Comparison of ENCODE assay signal across 15 mouse cellular contexts in the genomic region with DNA sequence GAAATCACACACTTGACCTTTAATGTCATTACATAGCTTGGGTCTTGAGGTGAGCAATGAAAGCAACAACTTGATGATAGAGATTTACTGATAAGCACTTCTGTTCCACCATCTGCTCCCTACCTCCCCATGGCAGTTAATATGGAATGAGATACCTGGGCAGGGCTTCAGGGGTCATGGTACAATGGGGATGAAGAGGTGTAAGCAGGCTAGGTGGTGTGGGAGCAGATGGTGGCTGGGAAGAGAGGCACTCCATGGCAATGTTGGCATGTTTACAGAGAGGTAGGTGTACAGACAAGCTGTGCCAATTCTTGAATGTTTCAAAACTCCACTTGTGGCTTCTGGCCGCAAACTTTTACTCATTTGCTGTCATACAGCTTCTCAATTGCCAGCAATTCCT.
DNase-seq lines count a peak whose midpoint lies in the region.
"Had no signal": no experiment of that assay in that cellular context is flagged by ENCODE, and none has a peak within 500 bp of the region (broad histone marks: within the 10 kb centered on the region; RNA-seq: fewer than 3 reads in every experiment).

No protein-coding gene starts in this region.

- peak; percentile 14 for DNase-seq in cerebellum, adult 11 months
- DNase-seq in cerebellum, adult 18-20 months: peak; percentile 23 to 52
- peak; percentile 63 for DNase-seq in cerebellum, adult 9-11 months
- DNase-seq in cerebellum, postnatal 36 days: peak; percentile 13 to 17
- no peak for DNase-seq in adrenal gland, postnatal 36 days
- DNase-seq in adrenal gland, postnatal 10 days: no peak
- DNase-seq in ovary, postnatal 14 days (ENCODE audit: low spot score): no peak
- no peak for DNase-seq in T-cell, adult 2 months (ENCODE audit: low spot score)
- DNase-seq: adrenal gland, postnatal 14 days; embryo, embryonic 11 days; gastrocnemius, postnatal 36 days; heart, adult 18-20 months; heart, postnatal 10 days; heart, postnatal 4 days; kidney, adult 11 months had no signal

Comparison
In these comparisons a context has a peak if more than half of its experiments do, and no peak if none do; other contexts are left out.
1. DNase-seq: peak in cerebellum, adult 11 months (single experiment), cerebellum, adult 18-20 months (2 of 2), cerebellum, adult 9-11 months (single experiment) and cerebellum, postnatal 36 days (2 of 2); none in adrenal gland, postnatal 36 days (0 of 2), adrenal gland, postnatal 10 days (single experiment), ovary, postnatal 14 days (single experiment) and T-cell, adult 2 months (single experiment).